Mouse (Mus musculus) ES-E14 (cell line): Measurements from ENCODE around the gene Hip1r. TPM values are rescaled to one million over a fixed set of nuclear protein-coding genes. Genes with fewer than 3 reads are reported as not detected.

Experiments
- DNase-seq: peaks from one replicate; pipeline ENCODE4 v3.0.0-alpha.2; 2013; ENCODE audit warnings: low read depth, low spot score
- H3K27ac ChIP-seq: 2 replicates; pipeline ENCODE4 v1.5.1; 2012; ENCODE audit warnings: low read depth, mild to moderate bottlenecking, low read length, moderate library complexity, mixed read lengths; ENCODE audit not compliant: poor library complexity, insufficient read depth, severe bottlenecking
- H3K36me3 ChIP-seq: 2 replicates; pipeline ENCODE4 v1.6.1; 2012; ENCODE audit warnings: mild to moderate bottlenecking, low read length, moderate library complexity, mixed read lengths; ENCODE audit not compliant: control insufficient read depth, poor library complexity, insufficient read depth, severe bottlenecking
- H3K4me1 ChIP-seq, 2 experiments: fragments of 150-350 bp in 1 of 2; sonication (generic) in 1 of 2; 2 replicates each; pipeline ENCODE4 v1.6.1; 2012; ENCODE audit warnings: low read length in 2 of 2, mild to moderate bottlenecking in 1 of 2, mixed read lengths in 1 of 2; ENCODE audit not compliant: control insufficient read depth in 2 of 2, insufficient read depth in 2 of 2, poor library complexity in 1 of 2
- H3K4me3 ChIP-seq, 2 experiments: fragments of 150-350 bp in 1 of 2; sonication (generic) in 1 of 2; 2 replicates each; pipeline ENCODE4 v1.5.1; 2012; ENCODE audit warnings: low read length in 2 of 2, low read depth in 1 of 2, mild to moderate bottlenecking in 1 of 2, mixed read lengths in 1 of 2; ENCODE audit not compliant: insufficient read depth in 1 of 2, poor library complexity in 1 of 2, severe bottlenecking in 1 of 2
- H3K9ac ChIP-seq: 2 replicates; pipeline ENCODE4 v1.6.1; 2012; ENCODE audit warnings: low read depth, mild to moderate bottlenecking, low read length, mixed read lengths; ENCODE audit not compliant: poor library complexity, insufficient read depth, severe bottlenecking
- H3K9me3 ChIP-seq: fragments of 150-350 bp; sonication (generic); 2 replicates; pipeline ENCODE4 v1.6.1; 2012; ENCODE audit warnings: low read depth, mild to moderate bottlenecking, low read length; ENCODE audit not compliant: control insufficient read depth, insufficient read depth
- CHD2 ChIP-seq: IDR thresholded peaks from 2 replicates; pipeline ENCODE4 v1.6.1; 2014; ENCODE audit warnings: mild to moderate bottlenecking, low read depth, low read length, inconsistent platforms
- HCFC1 ChIP-seq: IDR thresholded peaks from 2 replicates; pipeline ENCODE4 v1.6.1; 2012; ENCODE audit warnings: low read length, inconsistent platforms, borderline replicate concordance; ENCODE audit not compliant: insufficient read depth
- MAFK ChIP-seq: IDR thresholded peaks from 2 replicates; pipeline ENCODE4 v1.6.1; 2014; ENCODE audit warnings: mild to moderate bottlenecking, low read depth, low read length, inconsistent platforms; ENCODE audit not compliant: insufficient read depth
- ZC3H11A ChIP-seq: IDR thresholded peaks from 2 replicates; pipeline ENCODE4 v1.6.1; 2012; ENCODE audit warnings: low read depth, mild to moderate bottlenecking, inconsistent platforms, low read length, borderline replicate concordance
- ZNF384 ChIP-seq: IDR thresholded peaks from 2 replicates; pipeline ENCODE4 v1.6.1; 2012; ENCODE audit warnings: low read depth, low read length, inconsistent platforms
- in situ Hi-C, 2 experiments: fragments of 600-800 bp; cut with MboI; formaldehyde crosslinking; loops; one replicate each; pipeline ENCODE4 v1.15.1; 2025; ENCODE audit warnings: low sequenced_read_pairs in 2 of 2, inconsistent platforms in 1 of 2; ENCODE audit not compliant: unreplicated experiment in 2 of 2
- total RNA-seq: library from RNA; depleted of rRNA; stranded (reverse); fragments of 300-350 nt; gene quantifications from 2 replicates; pipeline ENCODE4 v1.2.3, GENCODE M21; 2012

The Hip1r gene
- total RNA-seq, 1 experiment = 9.7 TPM

DNA sequence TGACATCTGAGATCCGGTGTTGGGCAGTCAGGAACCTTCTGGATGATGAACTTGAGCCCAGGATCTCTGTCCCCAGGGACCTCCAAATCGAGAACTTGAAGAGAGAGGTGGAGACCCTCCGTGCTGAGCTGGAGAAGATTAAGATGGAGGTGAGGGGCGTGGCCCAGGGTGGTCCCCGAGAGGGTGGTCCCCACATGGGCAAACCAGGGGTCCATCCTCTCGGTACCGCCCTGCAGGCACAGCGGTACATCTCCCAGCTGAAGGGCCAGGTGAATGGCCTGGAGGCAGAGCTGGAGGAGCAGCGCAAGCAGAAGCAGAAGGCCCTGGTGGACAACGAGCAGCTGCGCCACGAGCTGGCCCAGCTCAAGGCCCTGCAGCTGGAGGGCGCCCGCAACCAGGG, 23.3 kb downstream of the Hip1r start:
- TF ChIP-seq CHD2 (no peak), HCFC1 (no peak), MAFK (no peak), ZC3H11A (no peak), ZNF384 (no peak)
- Histone ChIP-seq H3K27ac (no peak overlapping the region), H3K4me3 (peak overlapping the region in 1 of 2 experiments; percentile 26; a peak in 3 of 4 replicates), H3K4me1 (peaks cover 0 to 23% of the 10 kb centered on the region in 2 experiments; a peak in 2 of 4 replicates), H3K36me3 (peaks cover 8% of the 10 kb centered on the region; the same call in 1 of the 2 replicates), H3K9ac (no peak overlapping the region), H3K9me3 (no peaks in the 10 kb centered on the region)
- in situ Hi-C loops = no loop called here
- DNase-seq = no peak

DNA sequence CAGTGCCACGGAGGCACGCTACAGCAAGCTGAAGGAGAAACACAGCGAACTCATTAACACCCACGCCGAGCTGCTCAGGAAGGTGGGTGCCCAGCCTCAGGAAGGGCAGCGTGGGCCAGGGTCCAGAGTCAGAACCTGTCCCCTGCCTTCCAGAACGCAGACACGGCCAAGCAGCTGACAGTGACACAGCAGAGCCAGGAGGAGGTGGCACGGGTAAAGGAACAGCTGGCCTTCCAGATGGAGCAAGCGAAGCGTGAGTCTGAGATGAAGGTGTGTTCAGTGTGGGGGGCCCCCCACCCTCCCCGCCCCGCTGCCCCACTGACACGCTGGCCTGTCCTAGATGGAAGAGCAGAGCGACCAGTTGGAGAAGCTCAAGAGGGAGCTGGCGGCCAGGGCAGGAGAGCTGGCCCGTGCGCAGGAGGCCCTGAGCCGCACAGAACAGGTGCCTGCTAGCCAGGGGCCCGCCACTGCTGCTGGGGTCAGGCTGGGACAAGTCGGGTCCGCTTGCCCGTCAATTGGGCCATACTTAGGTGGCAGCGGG, 23.9 kb downstream of the Hip1r start:
- H3K27ac ChIP-seq = no peak overlapping the region
- DNase-seq = no peak
- no peaks in the 10 kb centered on the region for H3K9me3 ChIP-seq
- H3K4me1 ChIP-seq = peaks cover 0 to 23% of the 10 kb centered on the region in 2 experiments; a peak in 2 of 4 replicates
- peak overlapping the region; percentile 26 to 46 for H3K4me3 ChIP-seq
- H3K9ac ChIP-seq = no peak overlapping the region
- TF ChIP-seq ZNF384 = no peak
- TF ChIP-seq MAFK = no peak
- TF ChIP-seq HCFC1 = no peak
- no peak for TF ChIP-seq CHD2
- TF ChIP-seq ZC3H11A = no peak
- peaks cover 6% of the 10 kb centered on the region; the same call in 1 of the 2 replicates for H3K36me3 ChIP-seq
- in situ Hi-C loops = no loop called here

DNA sequence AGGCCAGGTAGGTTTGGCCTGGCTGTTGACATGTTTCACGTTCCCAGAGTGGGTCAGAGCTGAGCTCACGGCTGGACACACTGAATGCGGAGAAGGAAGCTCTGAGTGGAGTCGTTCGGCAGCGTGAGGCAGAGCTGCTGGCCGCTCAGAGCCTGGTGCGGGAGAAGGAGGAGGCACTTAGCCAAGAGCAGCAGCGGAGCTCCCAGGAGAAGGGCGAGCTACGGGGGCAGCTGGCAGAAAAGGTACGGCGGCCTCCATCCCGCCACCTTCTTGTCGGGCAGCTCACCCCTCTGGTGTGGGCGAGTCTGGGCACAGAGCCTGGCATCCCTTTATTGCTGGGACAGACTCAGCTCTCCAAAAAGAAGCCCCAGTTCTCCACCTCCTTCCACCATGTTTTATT, 24.4 kb downstream of the Hip1r start:
- no peak overlapping the region for H3K9ac ChIP-seq
- H3K4me3 ChIP-seq = peak overlapping the region; percentile 26 to 46; a peak in 3 of 4 replicates
- no peaks in the 10 kb centered on the region for H3K9me3 ChIP-seq
- in situ Hi-C loops = no loop called here
- DNase-seq = no peak
- peaks cover 0 to 23% of the 10 kb centered on the region in 2 experiments; a peak in 2 of 4 replicates for H3K4me1 ChIP-seq
- peaks cover 6% of the 10 kb centered on the region; the same call in 1 of the 2 replicates for H3K36me3 ChIP-seq
- no peak for TF ChIP-seq ZNF384
- no peak for TF ChIP-seq CHD2
- no peak for TF ChIP-seq ZC3H11A
- no peak for TF ChIP-seq HCFC1
- H3K27ac ChIP-seq = no peak overlapping the region

DNA sequence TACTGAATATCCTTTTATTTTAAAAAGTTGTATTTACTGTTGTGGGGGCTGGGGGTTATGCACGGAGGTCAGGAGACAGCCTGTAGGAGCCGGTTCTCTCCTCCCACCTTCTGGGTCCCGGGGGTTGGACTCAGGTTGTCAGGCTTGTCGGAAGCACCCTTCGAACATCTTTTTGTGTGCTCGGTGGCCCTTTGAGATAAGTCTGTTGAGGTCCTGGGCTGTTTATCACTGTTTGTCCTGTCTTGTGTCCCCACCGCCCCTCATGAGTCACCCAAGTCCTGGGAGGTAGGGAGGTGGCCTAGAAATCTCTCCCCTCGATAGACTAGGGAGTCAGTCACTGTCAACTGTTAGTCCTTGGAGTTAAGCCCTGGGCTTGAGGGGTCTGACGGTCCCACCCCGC, 24.9 kb downstream of the Hip1r start:
- TF ChIP-seq ZNF384 (no peak), MAFK (no peak), ZC3H11A (no peak), HCFC1 (no peak), CHD2 (no peak)
- Histone ChIP-seq H3K36me3 (peaks cover 6% of the 10 kb centered on the region; the same call in 1 of the 2 replicates), H3K27ac (no peak overlapping the region), H3K9me3 (no peaks in the 10 kb centered on the region), H3K4me1 (peaks cover 0 to 23% of the 10 kb centered on the region in 2 experiments; a peak in 2 of 4 replicates), H3K9ac (no peak overlapping the region), H3K4me3 (no peak overlapping the region)
- in situ Hi-C loops = no loop called here
- DNase-seq = no peak
